Mouse (Mus musculus): ENCODE measurements around the gene Camk1d.

The Camk1d gene

DNA sequence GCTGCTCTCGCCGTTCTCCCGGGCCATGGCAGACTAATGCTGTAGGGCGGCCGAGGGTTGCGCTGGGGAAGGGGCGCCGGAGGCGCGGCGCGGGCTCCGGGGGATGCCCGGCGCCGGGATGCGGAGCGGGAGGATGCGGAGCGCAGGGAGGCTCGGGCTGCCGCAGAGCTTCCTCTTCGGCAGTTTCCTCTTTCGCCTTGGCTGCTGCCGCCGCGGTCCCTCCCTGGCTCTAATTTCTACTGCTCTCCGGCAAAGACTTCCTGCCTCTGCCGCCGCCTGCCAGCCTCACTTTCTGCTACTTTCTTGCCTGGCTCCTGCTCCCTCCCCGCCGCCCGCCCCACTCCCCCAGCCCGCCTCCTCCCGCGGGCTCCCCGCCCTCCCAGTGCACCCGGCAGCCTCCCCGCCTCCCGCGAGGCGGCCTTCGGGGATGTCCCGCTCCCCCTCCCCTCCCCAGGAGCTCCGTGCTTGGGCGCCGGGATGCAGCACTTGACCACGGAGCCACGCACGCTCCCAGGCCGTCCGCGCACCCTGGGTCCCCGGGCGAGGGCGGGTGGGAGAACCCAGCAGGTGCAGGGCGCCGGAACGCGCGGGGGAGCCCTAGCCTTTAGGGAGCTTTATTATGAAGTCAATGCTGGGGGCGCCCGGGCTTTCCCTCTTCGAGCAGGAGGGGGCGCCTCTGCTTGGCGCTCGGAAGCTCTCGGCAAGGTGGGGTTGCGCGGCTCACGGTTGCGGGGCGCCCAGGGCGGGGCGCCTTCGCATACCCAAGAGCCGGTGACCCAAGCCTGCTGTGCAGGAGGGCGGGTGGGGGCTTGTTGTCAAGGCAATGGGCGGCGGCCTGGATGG is at the start of gene Camk1d:
Gene Camk1d, minus strand, starts transcription at position 305 of the 843 bp plus-strand sequence.
- DNase-seq (ENCODE audit: low spot score), result peak; percentile 75

DNA sequence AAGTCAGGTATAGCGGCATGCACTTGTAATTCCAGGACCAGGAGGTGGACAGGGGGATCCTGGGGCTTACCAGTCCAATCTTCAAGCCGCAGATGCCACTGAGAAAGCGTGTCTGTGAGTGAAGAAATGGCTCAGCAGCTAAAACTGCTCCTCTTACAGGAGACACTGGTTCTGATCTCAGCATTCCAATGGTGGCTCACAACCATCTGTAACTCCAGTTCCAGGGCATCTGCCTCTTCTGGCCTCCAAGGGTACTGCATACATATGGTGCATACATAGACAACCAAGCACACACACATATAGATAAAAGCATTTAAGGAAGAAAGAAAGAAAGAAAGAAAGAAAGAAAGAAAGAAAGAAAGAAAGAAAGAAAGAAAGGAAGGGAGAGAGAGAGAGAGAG is 47.7 kb upstream of the Camk1d start:
- DNase-seq (ENCODE audit: low spot score), result no peak

DNA sequence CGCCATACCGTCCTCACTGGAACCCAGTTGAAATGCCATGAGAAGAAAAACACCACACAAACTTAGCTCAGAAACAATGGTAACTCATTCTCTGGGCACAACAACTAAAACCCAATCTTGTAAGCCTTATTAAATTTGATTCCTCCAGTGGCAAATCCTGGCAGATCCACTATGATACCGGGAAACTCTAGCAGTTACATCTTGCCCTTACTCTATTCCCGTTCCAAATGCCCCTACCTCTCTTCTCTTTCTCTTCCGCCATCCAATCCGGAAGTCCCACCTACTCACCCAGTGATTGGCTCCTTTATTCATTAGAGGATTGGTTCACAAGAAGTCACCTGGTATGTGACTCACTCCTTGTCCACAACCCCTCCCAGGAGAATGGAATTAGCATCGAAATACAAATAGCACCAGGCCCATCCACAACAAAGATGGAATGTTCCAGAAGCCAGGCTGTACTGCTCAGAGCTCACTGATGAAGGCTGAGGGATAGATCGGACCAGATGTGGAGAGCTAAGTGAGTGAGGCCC is 46.2 kb upstream of the Camk1d start:
- no peak for DNase-seq (ENCODE audit: low spot score)

DNA sequence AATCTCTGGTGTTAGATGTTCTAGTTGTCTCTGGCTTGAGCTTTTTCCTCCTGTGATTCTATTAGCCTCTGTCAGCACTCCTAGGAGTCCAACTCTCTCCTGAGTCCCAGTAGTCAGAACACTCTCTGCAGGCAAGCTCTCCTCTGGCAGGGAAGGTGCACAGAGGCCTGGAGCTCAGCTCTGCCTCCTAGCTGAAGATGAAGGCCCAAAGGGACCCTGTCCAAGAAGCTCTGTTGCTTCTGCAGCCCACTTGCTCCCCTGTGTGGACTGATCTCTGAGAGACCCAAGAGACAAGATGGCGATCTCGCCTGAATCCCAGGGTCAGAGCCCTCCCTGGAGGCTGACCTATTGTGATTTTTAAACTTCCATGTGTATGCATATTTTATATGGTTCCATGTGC is 44.3 kb upstream of the Camk1d start:
- no peak for DNase-seq (ENCODE audit: low spot score)

DNA sequence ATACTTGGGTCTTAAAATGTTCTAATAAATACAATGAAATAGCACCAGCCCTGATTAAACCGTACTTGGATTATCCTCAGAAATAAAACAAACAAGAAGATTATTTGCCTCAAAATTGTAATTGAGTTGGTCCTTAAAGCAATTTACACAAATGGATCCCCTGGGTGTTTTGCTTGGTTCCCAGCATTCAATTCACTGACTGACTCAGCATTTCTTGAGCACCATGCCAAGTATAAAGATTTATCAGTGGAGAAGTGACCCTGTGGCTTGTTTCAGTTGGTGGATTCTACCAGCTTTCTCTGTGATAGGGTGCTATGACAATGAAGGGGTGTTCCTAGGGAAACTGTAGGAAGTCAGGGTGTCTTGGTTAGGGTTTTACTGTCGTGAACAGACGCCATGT is 36.6 kb upstream of the Camk1d start:
- DNase-seq (ENCODE audit: low spot score), result no peak

DNA sequence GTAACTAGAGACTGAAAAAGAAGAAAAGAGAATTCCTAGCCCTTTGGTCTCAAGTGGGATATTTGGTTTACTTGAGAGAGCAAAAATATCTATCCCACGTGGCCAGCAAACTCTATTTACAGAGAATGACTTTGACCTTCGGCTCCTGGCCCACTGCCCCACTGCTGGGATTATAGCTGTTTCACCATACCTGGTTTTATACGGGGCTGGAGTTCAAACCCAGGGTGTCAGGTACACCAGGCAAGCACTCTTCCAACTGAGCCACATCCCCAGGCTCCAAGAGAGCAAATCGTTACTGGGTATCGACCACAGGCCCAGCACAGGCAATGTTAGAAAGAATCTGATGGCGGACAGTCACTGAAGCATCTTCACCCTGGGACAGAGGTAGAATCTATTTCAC is 34.9 kb upstream of the Camk1d start:
- no peak for DNase-seq (ENCODE audit: low spot score)

DNA sequence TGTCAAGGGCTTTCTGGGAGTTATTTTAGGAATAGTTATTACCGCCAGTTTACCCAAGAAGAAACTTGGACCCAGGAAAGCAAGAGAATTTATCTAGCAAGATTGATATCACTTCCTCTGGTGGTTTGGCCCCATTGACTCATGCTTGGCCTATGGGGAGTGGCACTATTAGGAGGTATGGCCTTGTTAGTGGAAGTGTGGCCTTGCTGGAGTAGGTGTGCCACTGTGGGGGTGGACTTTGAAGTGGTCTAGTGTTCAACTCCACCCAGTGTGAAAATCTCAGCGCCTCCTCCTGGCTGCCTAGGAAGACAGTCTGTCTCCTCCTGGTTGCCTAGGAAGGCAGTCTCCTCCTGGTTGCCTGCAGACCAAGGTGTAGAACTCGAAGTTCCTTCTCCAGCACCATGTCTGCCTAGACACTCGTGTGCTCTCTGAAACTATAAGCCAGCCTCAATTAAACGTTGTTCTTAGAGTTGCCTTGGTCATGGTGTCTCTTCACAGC is 33.3 kb upstream of the Camk1d start:
- DNase-seq (ENCODE audit: low spot score), result no peak

DNA sequence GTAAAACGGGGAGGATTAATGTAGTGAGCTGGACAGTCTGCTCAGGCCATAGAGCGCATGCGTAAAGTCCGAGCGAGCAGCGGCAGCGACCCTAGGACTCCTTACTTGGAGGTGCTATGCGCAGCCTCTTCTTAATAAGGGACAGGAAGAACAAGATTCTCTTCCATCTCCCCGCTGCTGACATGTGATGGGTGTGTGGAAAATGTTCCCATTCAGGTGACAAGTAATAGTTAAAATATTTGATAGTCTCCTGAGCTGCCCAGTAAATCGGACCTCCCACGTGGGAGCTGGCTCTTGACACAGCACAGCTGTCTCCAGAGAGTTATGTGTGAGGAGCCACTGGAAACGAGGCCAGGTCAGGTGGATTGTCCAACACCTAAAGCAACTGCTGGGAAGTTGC is 32.2 kb upstream of the Camk1d start:
- DNase-seq (ENCODE audit: low spot score), result no peak

DNA sequence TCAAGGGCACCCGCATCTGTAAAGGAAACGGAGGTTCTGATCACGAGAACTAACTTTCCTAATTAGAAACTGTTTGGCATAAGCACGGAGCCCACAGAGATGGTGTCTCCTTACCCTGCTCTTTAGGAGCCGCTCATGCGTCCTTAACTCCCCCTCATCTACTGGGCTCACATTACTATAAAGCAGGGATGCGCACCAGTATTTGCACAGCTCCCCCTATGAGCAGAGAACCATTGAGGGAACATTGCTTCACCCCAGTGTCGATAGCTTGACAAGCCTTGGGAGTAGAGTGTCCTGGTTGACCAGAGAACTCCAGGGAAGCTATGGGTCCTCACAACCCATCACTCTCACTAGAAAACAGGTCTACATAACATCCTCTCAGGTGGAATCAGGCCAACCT is 29.6 kb upstream of the Camk1d start:
- DNase-seq (ENCODE audit: low spot score), result no peak

DNA sequence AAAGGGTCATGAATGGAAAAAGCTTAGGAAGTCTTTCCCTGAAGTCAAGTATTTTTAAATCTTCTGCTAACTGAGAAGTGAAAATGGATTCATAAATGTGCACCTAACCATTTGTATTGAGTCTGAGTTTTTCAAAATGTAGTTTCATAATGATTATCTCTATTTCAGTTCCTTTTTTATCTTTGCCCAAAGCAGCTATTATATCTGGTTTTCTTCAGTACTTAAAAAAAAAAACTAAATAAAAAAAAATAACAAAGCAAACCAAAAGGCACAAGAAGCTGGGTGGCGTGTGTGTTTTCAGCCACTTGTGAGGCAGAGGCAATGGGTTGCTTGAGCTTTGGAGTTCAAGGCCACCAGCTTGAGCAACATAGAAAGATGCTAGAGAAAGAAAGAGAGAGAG is 26.6 kb upstream of the Camk1d start:
- DNase-seq (ENCODE audit: low spot score), result no peak

DNA sequence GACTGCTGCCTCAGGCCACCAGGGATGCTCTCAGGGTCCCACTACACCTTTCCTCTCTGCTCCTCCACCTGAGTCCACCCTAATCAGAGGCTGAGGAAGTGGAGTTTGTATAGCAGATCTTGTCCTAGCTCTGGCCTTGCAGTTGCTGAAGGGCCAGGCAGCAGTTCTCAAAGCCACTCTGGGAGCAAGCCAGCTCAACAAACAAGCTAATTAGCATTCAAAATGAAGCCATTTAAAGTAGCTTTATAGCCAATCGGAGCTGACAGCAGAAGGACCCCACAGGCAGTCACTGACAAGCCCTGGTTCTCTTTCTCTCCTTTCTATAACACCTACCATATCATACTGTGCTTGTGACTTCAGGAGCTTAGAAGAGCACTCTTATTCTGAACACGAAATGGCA is 21.6 kb upstream of the Camk1d start:
- no peak for DNase-seq (ENCODE audit: low spot score)

DNA sequence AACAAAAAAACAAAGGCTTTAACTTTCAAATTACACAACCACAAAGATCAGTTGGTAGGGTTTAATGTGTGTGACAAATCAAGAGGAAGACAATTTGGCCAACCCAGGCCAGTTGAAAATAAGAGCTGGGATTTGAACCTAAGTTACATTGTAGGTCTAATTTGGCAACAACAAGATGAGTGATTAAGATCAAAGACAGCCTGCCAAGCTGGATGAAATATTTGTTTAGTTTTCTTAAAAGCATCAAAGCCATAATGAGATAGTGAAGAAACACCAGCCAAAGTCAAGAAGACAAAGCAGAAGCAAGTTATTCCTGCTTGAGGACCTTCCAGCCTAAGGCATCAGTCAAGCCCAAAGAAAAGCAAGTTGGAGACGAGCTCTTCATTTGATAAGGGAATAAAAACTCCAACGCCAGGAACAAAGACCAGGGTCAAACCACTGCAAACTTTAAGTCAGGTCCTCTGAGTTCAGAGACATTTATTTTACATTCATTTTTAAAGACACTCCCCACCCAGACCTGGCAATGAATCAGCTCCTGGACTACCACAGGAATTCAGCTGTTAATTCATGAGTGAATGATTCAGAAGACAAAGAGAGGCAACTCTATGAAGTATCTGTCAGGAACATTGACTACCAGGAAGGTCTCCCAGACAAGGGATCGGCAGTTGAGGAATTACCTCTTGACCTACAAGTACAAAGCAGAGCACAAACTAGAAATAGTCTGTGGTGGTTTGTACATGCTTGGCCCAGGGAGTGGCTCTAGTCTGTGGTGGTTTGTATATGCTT is 19.2 kb upstream of the Camk1d start:
- no peak for DNase-seq (ENCODE audit: low spot score)

DNA sequence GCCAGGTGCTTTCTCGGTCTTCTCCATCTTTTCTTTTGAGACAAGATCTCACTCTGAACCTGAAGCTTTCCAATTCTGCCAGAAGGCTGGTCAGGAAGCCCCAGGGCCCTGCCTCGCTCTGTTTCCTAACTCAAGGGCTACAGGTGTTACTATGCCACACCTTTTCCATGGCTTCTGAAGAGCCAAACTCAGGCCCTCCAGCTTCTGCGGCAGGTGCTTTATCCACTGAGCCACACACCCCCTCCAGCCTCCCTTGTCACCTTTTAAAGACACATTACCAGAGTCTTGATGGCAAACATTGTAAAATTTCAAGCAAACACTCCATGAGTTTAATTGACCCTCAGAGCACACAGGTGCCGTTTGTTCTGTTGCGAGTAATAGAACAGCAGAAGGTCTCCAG is 17.7 kb upstream of the Camk1d start:
- no peak for DNase-seq (ENCODE audit: low spot score)

DNA sequence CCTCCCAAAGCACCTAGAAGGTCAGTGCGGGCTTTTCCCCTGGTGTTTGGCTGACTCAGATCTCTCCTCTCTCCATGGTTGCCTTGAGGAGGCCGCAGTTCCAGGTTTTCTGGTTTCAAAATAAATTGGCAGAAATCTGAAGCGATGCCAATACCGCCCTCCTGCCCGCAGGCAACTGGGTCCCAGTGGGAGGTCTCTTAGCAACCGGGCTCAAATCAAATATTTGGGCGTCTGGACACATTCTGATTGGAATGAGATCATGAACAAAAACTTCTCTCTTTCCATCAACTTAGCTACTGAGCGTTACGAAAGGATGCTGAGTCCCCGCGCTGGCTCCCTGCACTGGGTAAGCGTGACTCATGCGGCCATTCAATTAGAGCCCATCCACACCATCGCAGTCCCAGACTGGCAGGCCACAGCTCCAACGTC is 16.1 kb upstream of the Camk1d start:
- no peak for DNase-seq (ENCODE audit: low spot score)

DNA sequence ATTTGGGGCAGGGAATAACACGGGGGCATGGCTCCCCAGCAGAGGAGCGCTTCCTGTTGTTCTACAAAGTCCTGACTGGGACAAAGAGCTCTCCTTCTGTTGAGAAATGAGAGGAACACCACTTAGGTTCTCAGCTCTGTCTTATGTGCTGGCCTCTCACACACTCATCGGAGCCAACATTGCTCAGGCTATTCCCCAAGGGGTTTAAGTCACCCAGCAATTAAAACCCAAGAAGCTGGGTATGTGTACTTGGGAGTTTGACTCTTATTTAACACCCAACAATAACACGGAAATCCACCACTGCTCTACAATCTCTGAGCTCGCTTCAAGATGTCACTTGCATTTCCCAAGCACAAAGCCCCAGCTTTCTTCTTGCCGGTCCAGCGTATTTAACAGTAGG is 15.6 kb upstream of the Camk1d start:
- DNase-seq (ENCODE audit: low spot score), result no peak

DNA sequence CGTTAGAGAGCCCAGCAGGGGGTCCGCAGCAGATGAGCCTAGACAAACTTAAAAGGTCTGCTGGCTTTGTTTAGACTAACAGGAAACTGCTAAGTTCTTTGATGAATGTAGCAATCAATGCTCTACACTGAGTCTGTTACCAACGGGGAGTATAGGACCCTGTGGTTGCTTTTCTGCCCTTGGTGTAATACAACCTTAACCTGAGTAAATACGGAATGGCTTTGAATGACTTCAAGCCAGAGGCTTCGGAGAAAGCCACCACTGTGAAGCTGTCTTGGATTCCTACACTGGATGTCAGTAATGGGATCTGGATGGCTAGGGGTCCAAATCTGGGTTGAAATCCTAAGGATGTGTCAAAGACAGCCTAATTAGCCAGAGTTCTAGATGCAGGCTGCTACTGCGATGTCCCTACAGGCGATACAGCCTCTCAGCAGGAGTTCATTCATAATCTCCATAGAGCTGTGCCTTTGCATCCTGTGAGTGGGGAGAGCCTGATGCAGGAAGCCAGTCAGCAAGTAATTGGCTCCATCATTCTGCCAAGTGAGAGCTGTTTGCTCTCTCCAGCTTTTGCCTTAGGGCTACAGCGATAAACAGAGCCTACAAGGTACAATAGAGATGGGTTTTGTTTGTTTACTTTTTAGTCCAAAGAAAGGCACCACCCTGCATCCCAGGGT is 10.8 kb upstream of the Camk1d start:
- DNase-seq (ENCODE audit: low spot score), result no peak

DNA sequence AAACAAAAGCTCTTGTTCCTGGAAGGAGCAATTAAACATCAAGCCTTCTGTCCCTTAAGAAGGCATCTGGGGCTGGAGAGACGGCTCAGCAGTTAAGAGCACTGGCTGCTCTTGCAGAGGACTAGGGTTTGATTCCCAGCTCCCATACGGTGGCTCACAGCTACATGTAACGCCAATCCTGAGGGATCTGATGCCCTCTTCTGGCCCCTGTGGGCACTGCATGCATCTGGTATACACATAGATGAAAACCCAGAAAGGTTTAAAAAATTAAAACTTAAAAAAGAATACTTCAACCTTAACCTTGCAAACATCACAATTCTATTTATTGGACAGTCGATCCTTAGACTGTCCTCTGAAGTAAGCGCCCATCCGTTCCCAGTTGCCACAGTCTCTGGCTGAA is 3.4 kb upstream of the Camk1d start:
- DNase-seq (ENCODE audit: low spot score), result no peak

DNA sequence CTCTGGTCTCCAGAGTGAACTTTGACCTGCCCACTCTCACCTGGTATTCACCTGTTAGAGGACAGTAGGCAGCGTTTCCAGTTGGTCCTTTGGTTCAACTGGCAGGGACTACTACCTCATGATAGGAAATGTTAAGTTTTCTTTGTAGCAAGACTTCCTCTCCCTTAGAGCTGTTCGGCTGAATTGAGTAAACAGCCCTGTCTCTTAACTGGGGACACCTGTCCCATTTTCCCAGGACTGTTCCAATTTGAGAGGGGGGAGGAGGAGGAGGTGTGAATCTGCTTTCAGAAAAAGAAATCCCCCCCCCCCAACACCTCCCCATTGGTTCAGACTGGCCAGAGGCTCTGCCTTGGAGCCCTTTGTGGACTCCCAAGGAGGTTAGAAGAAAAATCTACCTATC is 1.2 kb upstream of the Camk1d start:
- no peak for DNase-seq (ENCODE audit: low spot score)

DNA sequence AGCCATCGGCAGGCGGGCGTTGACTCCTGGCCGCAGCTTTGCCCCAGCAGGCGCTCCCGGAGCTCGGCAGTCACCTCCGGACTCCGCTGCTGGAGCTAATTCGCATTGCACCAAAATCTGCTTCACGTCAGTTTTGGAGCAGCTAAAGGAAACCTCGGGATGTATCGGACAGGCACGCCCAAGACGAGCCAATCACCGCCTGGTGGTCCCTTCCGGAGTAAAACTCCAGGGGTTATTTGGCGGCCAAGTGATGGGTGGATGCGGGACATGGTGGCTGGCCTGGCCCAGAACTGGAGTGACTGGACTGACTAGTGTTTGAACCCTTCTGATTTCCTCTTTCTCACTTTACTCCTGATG is 717 bp upstream of the Camk1d start:
- no peak for DNase-seq (ENCODE audit: low spot score)

DNA sequence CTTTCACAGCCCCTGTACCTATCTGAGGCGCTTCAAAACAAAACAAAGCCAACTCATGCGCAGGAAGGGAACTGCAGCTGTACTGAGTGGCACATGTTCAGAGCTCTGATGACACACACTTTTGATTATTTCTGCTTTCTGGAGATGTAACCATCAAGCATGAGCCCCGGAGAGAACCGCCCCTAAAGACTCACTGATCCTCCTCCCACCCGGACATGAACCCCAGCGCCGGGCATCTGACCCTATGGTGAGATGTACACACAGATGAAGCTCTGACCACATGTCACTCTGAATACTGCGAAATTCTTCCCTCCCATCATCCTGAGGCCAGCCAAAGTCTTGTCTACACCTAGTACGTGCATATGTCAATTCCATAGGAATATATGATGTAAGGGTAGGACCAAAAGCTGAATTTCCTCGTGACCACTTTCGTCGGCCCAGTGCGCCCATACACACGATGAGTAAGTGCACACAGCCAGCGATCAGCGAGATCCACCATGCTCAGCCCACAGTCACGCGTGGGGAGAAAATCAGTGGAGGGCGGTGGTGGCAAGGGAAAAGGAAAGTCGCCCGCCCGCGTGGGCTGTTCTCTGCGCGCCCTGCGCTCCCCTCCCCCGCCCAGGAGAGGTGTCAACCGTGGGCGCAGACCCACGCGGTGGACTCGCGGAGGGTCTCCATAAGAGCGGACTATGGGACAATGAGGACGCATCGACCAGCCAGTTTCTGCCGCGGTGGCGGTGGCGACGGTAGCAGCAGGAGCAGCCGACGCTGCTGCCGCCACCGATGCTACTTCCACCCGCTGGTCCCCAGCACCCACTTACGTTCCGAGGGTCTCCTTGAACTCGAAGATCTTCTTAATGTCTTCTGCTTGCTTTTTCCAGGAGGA is 747 bp downstream of the Camk1d start:
- DNase-seq (ENCODE audit: low spot score), result peak; percentile 55

DNA sequence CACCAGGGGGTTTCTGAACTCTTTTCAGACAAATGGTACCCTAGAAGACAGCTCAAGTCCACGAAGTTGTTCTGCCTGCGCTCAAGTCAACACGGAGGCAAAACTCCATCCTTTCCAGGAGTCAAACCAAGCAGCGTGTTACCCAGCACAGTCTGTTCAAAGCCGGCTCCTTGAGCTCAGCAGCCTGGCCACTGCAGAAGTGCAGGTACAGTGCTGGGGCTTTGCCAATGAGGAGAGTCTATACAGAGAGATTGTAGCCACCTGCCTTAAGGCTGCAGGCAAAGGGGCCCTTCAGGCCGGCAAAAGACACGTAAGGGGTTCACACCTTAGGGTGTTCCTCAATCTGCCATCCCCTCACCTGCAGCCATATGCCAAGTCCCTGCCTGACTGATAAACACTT is 2.1 kb downstream of the Camk1d start:
- DNase-seq (ENCODE audit: low spot score), result no peak

DNA sequence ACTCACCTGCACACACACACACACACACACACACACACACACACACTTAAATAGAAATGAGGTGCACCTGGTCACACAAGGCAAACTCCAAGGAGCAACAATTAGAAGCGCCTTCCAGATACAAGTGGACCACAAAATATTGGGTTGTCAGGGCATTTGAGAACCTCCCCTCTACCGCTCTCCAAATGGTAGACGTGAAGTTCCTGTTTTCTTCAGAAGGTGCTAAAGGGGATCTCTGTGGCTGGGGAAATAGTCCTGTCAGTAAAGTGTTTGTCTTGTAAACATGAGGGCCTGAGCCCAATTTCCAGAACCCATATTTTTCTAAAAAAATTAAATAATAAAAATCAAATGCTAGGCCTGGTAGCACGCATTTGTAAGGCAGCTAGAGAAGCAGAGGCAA is 4.4 kb downstream of the Camk1d start:
- DNase-seq (ENCODE audit: low spot score), result no peak
